Mouse (Mus musculus) heart, postnatal 0 days (tissue): ENCODE data around the gene Ndufc1. TPM values are rescaled to one million over a fixed set of nuclear protein-coding genes. Genes with fewer than 3 reads are reported as not detected.
"Not testable (repeated sequence)": the region's sequence is repeated elsewhere in the genome, so short reads cannot be mapped to it uniquely, and the experiment has no call there.

ENCODE experiments used
- ATAC-seq: fragments of 200-750 bp; cut with Nextera tagmentation; 2 replicates; pipeline ENCODE4 v1.8.0; 2017; ENCODE audit warnings: low read depth, moderate number of reproducible peaks, moderate library complexity; ENCODE audit not compliant: insufficient read depth
- DNase-seq: peaks from one replicate; pipeline ENCODE4 v3.0.0-alpha.2; 2016; ENCODE audit warnings: low spot score
- H3K27ac ChIP-seq: fragments of 300-500 bp; sonication (generic); 2 replicates; pipeline ENCODE4 v1.5.1; 2014; ENCODE audit warnings: low read depth, mild to moderate bottlenecking
- H3K27me3 ChIP-seq: fragments of 300-500 bp; sonication (generic); 2 replicates; pipeline ENCODE4 v1.6.1; 2014; ENCODE audit warnings: low read length, mixed read lengths; ENCODE audit not compliant: control insufficient read depth, insufficient read depth
- H3K36me3 ChIP-seq: fragments of 300-500 bp; sonication (generic); replicated peaks from 2 replicates; pipeline ENCODE4 v1.6.1; 2014; ENCODE audit warnings: low read length, mixed read lengths; ENCODE audit not compliant: control insufficient read depth, insufficient read depth
- H3K4me1 ChIP-seq: fragments of 300-500 bp; sonication (generic); 2 replicates; pipeline ENCODE4 v1.6.1; 2014; ENCODE audit warnings: antibody characterized with exemption; ENCODE audit not compliant: control insufficient read depth, insufficient read depth
- H3K4me2 ChIP-seq: fragments of 300-500 bp; sonication (generic); 2 replicates; pipeline ENCODE4 v1.6.1; 2014; ENCODE audit warnings: low read depth, mild to moderate bottlenecking, low read length, moderate library complexity
- H3K4me3 ChIP-seq: fragments of 300-500 bp; sonication (generic); 2 replicates; pipeline ENCODE4 v1.5.1; 2014; ENCODE audit warnings: low read depth, low read length
- H3K9ac ChIP-seq: fragments of 300-500 bp; sonication (generic); replicated peaks from 2 replicates; pipeline ENCODE4 v1.6.1; 2014; ENCODE audit warnings: low read depth, low read length, mixed read lengths
- H3K9me3 ChIP-seq: fragments of 300-500 bp; sonication (generic); replicated peaks from 2 replicates; pipeline ENCODE4 v1.6.1; 2016; ENCODE audit warnings: low read length; ENCODE audit not compliant: control insufficient read depth
- CTCF ChIP-seq: IDR thresholded peaks from 2 replicates; pipeline ENCODE4 v1.5.1; 2016; ENCODE audit warnings: antibody characterized with exemption, control low read depth, low read depth
- EP300 ChIP-seq: IDR thresholded peaks from 2 replicates; pipeline ENCODE4 v1.6.1; 2016; ENCODE audit warnings: antibody characterized with exemption, low read depth
- WGBS: fragments of 180-500 bp; shearing (Covaris S2); extraction: QIAGEN DNeasy Blood & Tissue Kit; methylation state at CpG from one replicate; pipeline ENCODE4 v1.1.7; 2014; 5-methylcytosine and 5-hydroxymethylcytosine counted together
- polyA plus RNA-seq: library from polyadenylated mRNA; unstranded; fragments of >200 nt; fragmentation: Nextera tagmentation; extraction: Ambion mirVana; gene quantifications from 2 replicates; pipeline ENCODE4 v1.2.1, GENCODE M21; 2015
- total RNA-seq: library from RNA; depleted of rRNA; stranded (reverse); fragments of >200 nt; gene quantifications from 2 replicates; pipeline ENCODE4 v1.2.3, GENCODE M21; 2014; ENCODE audit warnings: low replicate concordance; rRNA removed

Gene Ndufc1
- total RNA-seq (358 and 459 TPM in 2 replicates), polyA plus RNA-seq (3,223 and 3,409 TPM in 2 replicates)

GRCm38 (mm10) chr3:51408561-51409183 lies at the start of gene Ndufc1:
Gene Ndufc1, minus strand, starts transcription at chr3:51408988.
- H3K4me3 ChIP-seq: peak within 1 kb of the TSS; percentile 68
- TF ChIP-seq EP300 (0 out of 2 replicates have a peak, but pooled peaks have one; percentile 60), CTCF (peak; percentile 98)
- H3K9me3 ChIP-seq: no peaks in the 10 kb centered on the region
- ATAC-seq (peak; percentile 93), DNase-seq (peak; percentile 90)
- H3K27me3 ChIP-seq: no peaks in the 10 kb centered on the region
- peaks cover 18% of the 10 kb centered on the region; the same call in 1 of the 2 replicates for H3K36me3 ChIP-seq
- H3K9ac ChIP-seq: peak within 1 kb of the TSS; percentile 82
- H3K4me1 ChIP-seq: no peaks in the 10 kb centered on the region; the same call in 1 of the 2 replicates
- H3K27ac ChIP-seq: peak within 1 kb of the TSS; percentile 96
- peak within 1 kb of the TSS; percentile 88 for H3K4me2 ChIP-seq
- under 1% methylated on average over 37 of the region's 40 CpGs for WGBS

GRCm38 (mm10) chr3:51434871-51435595 lies 26.2 kb upstream of the Ndufc1 start:
- no peak overlapping the region for H3K4me2 ChIP-seq
- DNase-seq: no peak
- no peak overlapping the region for H3K27ac ChIP-seq
- no peaks in the 10 kb centered on the region for H3K27me3 ChIP-seq
- H3K4me1 ChIP-seq: no peaks in the 10 kb centered on the region
- no peak overlapping the region for H3K4me3 ChIP-seq
- ATAC-seq: no peak
- H3K36me3 ChIP-seq: peaks cover 4% of the 10 kb centered on the region; the same call in 1 of the 2 replicates
- WGBS: 91% methylated on average over 3 of the region's 3 CpGs
- TF ChIP-seq EP300 (no peak), CTCF (no peak)
- H3K9me3 ChIP-seq: no peaks in the 10 kb centered on the region
- H3K9ac ChIP-seq: no peak overlapping the region

GRCm38 (mm10) chr3:51434364-51434763 lies 25.6 kb upstream of the Ndufc1 start:
- not testable (repeated sequence) for DNase-seq, H3K36me3 ChIP-seq, H3K4me3 ChIP-seq, H3K27ac ChIP-seq, H3K9me3 ChIP-seq, H3K4me2 ChIP-seq, ATAC-seq, H3K27me3 ChIP-seq, H3K4me1 ChIP-seq, H3K9ac ChIP-seq
- 86% methylated on average over 5 of the region's 5 CpGs for WGBS

DNA sequence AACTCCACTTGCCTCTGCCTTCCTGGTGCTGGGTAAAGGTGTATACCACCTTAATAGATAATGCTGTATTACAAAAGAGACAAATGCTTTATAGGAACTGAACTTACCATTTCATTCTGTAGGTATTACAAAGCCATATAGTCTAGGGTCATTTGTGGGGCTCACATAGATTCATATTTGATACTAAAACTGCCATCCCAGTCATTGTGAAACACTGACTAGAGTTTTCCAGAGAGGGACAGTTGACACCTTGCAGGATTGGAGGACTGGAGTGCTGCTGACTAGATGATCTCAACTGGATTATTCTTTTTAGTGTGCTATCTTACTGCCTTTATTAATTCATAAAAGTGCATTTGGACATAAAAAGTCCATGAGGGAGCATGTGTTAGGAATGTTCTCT lies 16.6 kb upstream of the Ndufc1 start:
- DNase-seq (no peak), ATAC-seq (no peak)
- TF ChIP-seq EP300: no peak
- no peak for TF ChIP-seq CTCF
- Histone ChIP-seq H3K36me3 (no peaks in the 10 kb centered on the region), H3K4me3 (no peak overlapping the region), H3K27me3 (no peaks in the 10 kb centered on the region), H3K4me1 (no peaks in the 10 kb centered on the region), H3K9me3 (no peaks in the 10 kb centered on the region), H3K27ac (no peak overlapping the region), H3K9ac (no peak overlapping the region), H3K4me2 (no peak overlapping the region)

DNA sequence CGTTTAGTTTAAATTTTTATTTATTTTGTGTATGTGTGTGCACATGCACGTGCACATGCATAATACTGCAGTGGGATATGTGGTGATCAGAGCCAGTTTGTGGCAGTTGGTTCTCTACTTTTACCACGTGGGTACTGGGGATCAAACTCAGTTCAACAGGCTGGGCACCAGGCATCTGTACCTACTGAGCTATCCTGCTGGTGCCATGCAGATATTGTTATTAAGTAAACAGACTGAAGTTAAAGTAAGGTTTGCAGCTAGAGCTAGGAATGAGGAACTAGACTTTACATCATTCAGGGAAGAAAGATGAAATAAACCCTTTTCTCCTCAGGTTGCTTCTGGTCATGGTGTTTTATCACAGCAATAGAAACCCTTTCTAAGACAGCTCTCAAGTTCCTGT lies 13.1 kb upstream of the Ndufc1 start:
- Histone ChIP-seq H3K27ac (no peak overlapping the region), H3K27me3 (no peaks in the 10 kb centered on the region), H3K4me1 (peaks cover 12% of the 10 kb centered on the region), H3K4me3 (no peak overlapping the region), H3K4me2 (no peak overlapping the region), H3K9me3 (no peaks in the 10 kb centered on the region), H3K36me3 (no peaks in the 10 kb centered on the region), H3K9ac (no peak overlapping the region)
- TF ChIP-seq CTCF (no peak), EP300 (no peak)
- ATAC-seq: no peak
- DNase-seq: no peak
- 49% methylated on average over 3 of the region's 3 CpGs for WGBS
